Mouse (Mus musculus): ENCODE data around the gene Kazn.

The Kazn gene

DNA sequence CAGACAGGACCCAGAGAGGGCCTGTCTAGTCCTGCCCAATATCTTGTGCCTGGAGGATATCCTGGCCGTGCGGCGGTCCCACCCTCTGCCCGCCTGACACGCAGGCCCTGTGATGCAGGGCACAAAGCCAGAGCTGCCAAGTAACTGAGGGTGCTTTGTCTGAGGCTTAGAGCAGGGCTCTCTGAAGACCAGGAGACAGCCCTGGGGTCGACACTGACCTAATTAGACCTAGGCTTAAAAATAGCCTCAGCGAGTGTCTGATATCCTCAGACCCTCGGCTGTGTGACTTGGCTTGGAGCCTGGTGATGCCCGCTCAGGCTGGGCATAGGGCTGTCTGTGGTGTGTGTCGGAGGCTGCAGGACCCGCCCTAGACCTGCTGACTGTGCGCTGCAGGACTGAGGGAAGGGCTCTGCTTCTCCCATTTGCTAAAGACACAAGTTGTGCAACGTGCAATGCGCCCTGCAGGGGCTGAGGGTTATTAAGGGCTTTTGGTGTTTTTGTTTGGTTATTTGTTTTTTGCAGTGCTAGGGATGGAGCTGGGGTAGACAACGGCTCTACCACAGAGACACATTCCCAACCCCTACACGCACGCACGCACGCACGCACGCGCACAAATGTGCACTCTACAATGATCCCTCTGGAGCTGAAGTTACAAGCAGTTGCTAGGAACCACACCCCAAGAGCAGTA lies 181.5 kb downstream of the Kazn start:
- no peak for DNase-seq (ENCODE audit: low read depth, low spot score)

DNA sequence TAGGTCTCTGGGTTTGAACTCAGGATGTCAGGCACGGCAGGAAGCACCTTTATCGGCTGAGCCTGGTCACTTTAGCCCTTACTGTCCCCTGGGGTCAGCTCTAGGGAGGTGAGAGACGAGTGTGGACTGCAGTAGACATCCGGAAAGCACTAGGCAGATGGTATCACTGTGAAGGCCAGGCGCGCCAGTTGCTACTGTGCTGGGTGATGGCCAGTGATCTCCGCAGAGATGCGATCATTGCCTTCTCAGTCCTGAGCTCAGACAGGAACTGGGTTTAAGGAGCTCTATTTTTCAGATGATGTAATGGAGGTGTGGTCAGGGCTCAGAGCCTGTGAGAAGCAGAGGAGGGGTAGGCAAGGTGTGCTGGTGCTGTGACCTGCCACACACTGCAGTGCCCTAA lies 183.6 kb downstream of the Kazn start:
- no peak for DNase-seq (ENCODE audit: low read depth, low spot score)

- no peak for DNase-seq (ENCODE audit: low read depth, low spot score)
Measured at GRCm38 (mm10) chr4:142054580-142054979, 184.6 kb downstream of the Kazn start.

DNA sequence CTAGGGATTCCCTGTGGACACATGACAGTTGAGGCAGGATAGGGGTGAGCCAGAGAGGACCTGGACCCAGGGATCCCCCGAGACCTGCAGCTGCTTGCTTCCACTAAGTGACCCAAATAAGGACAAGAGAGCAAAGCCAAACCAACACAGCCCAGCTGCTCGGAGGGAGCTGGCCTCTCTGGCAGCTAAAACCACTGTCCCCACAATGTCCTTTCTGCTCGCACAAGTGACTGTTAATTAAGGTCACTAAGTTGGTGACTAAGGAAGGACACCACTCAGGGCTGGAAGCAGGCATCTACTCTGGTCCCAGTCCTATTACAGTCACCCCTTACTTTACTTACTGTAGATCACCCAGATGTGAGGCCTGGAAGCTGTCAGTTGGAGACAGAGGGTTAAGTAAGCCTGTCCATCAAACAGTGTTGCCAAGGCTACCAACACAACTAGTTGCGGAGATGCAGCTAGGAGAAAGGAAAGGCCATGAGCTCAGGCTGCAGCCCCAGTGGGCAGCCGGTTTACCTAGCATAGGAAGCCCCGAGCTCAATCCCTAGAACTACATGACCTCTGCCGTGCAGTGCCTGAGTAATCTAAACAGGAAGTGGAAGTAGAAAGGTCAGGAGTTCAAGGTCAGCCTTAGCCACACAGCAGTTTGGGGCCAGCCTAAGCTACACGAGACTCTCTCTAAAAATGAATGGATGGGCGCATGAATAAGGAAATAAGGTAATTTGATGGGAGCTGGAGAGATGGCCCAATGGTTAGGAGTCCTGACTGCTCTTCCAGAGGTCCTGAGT lies 185.3 kb downstream of the Kazn start:
- DNase-seq (ENCODE audit: low read depth, low spot score) = no peak

DNA sequence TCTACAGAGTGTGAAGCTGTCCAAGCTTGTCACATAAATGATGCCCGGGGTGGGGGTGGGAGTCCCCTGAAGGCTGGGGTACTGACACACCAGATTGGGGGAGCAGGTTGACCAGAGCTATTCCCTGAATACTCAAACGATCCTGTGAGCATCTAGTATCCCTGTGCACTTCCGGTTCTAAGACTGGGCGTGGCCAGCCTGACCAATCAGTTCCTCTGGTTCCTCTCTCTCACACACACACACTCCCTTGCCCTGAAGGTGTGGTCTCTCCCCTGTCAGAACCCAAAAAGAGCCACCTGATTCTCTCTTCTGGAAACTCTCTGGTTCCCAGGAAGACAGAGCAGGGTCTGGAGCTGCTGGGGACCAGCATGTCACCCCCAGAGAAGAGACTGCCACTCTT lies 185.9 kb downstream of the Kazn start:
- DNase-seq (ENCODE audit: low read depth, low spot score) = no peak

- DNase-seq (ENCODE audit: low read depth, low spot score) = no peak
Measured at GRCm38 (mm10) chr4:142052391-142053132, 186.6 kb downstream of the Kazn start.
